Mouse (Mus musculus) liver, embryonic 15.5 days (tissue): ENCODE results near the gene Gpc5. TPM values are rescaled to one million over a fixed set of nuclear protein-coding genes. Genes with fewer than 3 reads are reported as not detected.

ENCODE experiments used
- ATAC-seq: fragments of 200-750 bp; cut with Nextera tagmentation; 2 replicates; pipeline ENCODE4 v1.8.0; 2017; ENCODE audit warnings: moderate number of reproducible peaks, mild to moderate bottlenecking, moderate library complexity; ENCODE audit not compliant: insufficient read depth
- H3K27ac ChIP-seq: fragments of 300-500 bp; sonication (generic); replicated peaks from 2 replicates; pipeline ENCODE4 v1.5.1; 2015; ENCODE audit warnings: mild to moderate bottlenecking, inconsistent platforms
- H3K27me3 ChIP-seq: fragments of 300-500 bp; sonication (generic); 2 replicates; pipeline ENCODE4 v1.6.1; 2015; ENCODE audit warnings: mild to moderate bottlenecking, inconsistent platforms
- H3K36me3 ChIP-seq: fragments of 300-500 bp; sonication (generic); replicated peaks from 2 replicates; pipeline ENCODE4 v1.6.1; 2015; ENCODE audit warnings: moderate library complexity, mild to moderate bottlenecking, inconsistent platforms
- H3K4me1 ChIP-seq: fragments of 300-500 bp; sonication (generic); replicated peaks from 2 replicates; pipeline ENCODE4 v1.6.1; 2015; ENCODE audit warnings: inconsistent platforms
- H3K4me2 ChIP-seq: fragments of 300-500 bp; sonication (generic); 2 replicates; pipeline ENCODE4 v1.6.1; 2015; ENCODE audit warnings: moderate library complexity, mild to moderate bottlenecking, inconsistent platforms
- H3K4me3 ChIP-seq: fragments of 300-500 bp; sonication (generic); replicated peaks from 2 replicates; pipeline ENCODE4 v1.5.1; 2015; ENCODE audit warnings: mild to moderate bottlenecking, inconsistent platforms
- H3K9ac ChIP-seq: fragments of 300-500 bp; sonication (generic); 2 replicates; pipeline ENCODE4 v1.6.1; 2015; ENCODE audit warnings: moderate library complexity, mild to moderate bottlenecking, inconsistent platforms
- H3K9me3 ChIP-seq: fragments of 300-500 bp; sonication (generic); replicated peaks from 2 replicates; pipeline ENCODE4 v1.6.1; 2016; ENCODE audit warnings: inconsistent platforms
- WGBS: fragments of 180-500 bp; shearing (Covaris S2); methylation state at CpG from one replicate; pipeline ENCODE4 v1.1.7; 2015; ENCODE audit warnings: mixed read lengths; ENCODE audit not compliant: insufficient replicate concordance; 5-methylcytosine and 5-hydroxymethylcytosine counted together
- polyA plus RNA-seq: library from polyadenylated mRNA; unstranded; fragments of >200 nt; fragmentation: Nextera tagmentation; extraction: Ambion mirVana; gene quantifications from 2 replicates; pipeline ENCODE4 v1.2.1, GENCODE M21; 2015

Gene Gpc5
- polyA plus RNA-seq, 1 experiment from 2014 or later, result not detected

GRCm38 (mm10) chr14:115253155-115253554 is 161.1 kb downstream of the Gpc5 start:
- H3K36me3 ChIP-seq, result no peaks in the 10 kb centered on the region
- H3K4me3 ChIP-seq, result no peak overlapping the region
- ATAC-seq, result no peak
- no peak overlapping the region for H3K4me2 ChIP-seq
- no peak overlapping the region for H3K9ac ChIP-seq
- no peak overlapping the region for H3K27ac ChIP-seq
- 36% methylated on average over 3 of the region's 3 CpGs for WGBS
- no peaks in the 10 kb centered on the region for H3K4me1 ChIP-seq
- H3K27me3 ChIP-seq, result no peaks in the 10 kb centered on the region
- no peaks in the 10 kb centered on the region for H3K9me3 ChIP-seq

GRCm38 (mm10) chr14:115253685-115254084 is 161.7 kb downstream of the Gpc5 start:
- WGBS, result 49% methylated on average over 2 of the region's 2 CpGs
- Histone ChIP-seq H3K27ac (no peak overlapping the region), H3K4me1 (no peaks in the 10 kb centered on the region), H3K36me3 (no peaks in the 10 kb centered on the region), H3K4me3 (no peak overlapping the region), H3K27me3 (no peaks in the 10 kb centered on the region), H3K4me2 (no peak overlapping the region), H3K9ac (no peak overlapping the region), H3K9me3 (no peaks in the 10 kb centered on the region)
- no peak for ATAC-seq

GRCm38 (mm10) chr14:115269703-115270402 is 177.8 kb downstream of the Gpc5 start:
- no peaks in the 10 kb centered on the region for H3K9me3 ChIP-seq
- H3K4me1 ChIP-seq, result no peaks in the 10 kb centered on the region
- H3K27me3 ChIP-seq, result no peaks in the 10 kb centered on the region
- H3K36me3 ChIP-seq, result no peaks in the 10 kb centered on the region
- ATAC-seq, result no peak
- no peak overlapping the region for H3K4me2 ChIP-seq
- 69% methylated on average over 6 of the region's 6 CpGs for WGBS
- no peak overlapping the region for H3K4me3 ChIP-seq
- H3K9ac ChIP-seq, result no peak overlapping the region
- no peak overlapping the region for H3K27ac ChIP-seq

GRCm38 (mm10) chr14:115270445-115270844 is 178.4 kb downstream of the Gpc5 start:
- Histone ChIP-seq H3K4me3 (no peak overlapping the region), H3K4me2 (no peak overlapping the region), H3K27ac (no peak overlapping the region), H3K36me3 (no peaks in the 10 kb centered on the region), H3K9me3 (no peaks in the 10 kb centered on the region), H3K27me3 (no peaks in the 10 kb centered on the region), H3K4me1 (no peaks in the 10 kb centered on the region), H3K9ac (no peak overlapping the region)
- ATAC-seq, result no peak
- 70% methylated on average over 6 of the region's 6 CpGs for WGBS

GRCm38 (mm10) chr14:115282782-115283181 is 190.8 kb downstream of the Gpc5 start:
- no peak for ATAC-seq
- Histone ChIP-seq H3K4me3 (no peak overlapping the region), H3K4me2 (no peak overlapping the region), H3K9me3 (no peaks in the 10 kb centered on the region), H3K36me3 (no peaks in the 10 kb centered on the region), H3K4me1 (no peaks in the 10 kb centered on the region), H3K27ac (no peak overlapping the region), H3K27me3 (no peaks in the 10 kb centered on the region), H3K9ac (no peak overlapping the region)

DNA sequence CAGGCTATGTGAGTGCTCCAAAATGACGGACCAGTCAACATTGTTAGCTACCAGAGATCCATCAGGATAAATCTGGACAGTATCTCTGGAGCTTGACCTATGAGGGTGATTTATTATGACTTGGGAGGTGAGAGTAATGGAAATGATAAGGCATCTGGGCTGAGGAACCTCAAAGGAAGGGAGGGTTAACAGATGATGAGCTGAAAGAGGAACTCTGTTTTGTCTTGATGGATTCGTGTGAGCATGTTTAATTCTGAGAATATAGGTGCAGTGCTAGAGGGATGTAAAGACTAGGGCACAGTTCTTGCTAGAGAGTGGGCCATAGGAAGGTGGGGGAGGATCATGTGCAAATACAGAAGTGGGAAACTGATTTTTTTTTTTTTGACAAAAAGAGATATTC is 232.2 kb downstream of the Gpc5 start:
- no peak overlapping the region for H3K4me3 ChIP-seq
- no peaks in the 10 kb centered on the region for H3K27me3 ChIP-seq
- no peaks in the 10 kb centered on the region for H3K9me3 ChIP-seq
- no peaks in the 10 kb centered on the region for H3K4me1 ChIP-seq
- H3K27ac ChIP-seq, result no peak overlapping the region
- H3K36me3 ChIP-seq, result no peaks in the 10 kb centered on the region
- H3K9ac ChIP-seq, result no peak overlapping the region
- 32% methylated on average over 2 of the region's 2 CpGs for WGBS
- H3K4me2 ChIP-seq, result no peak overlapping the region
- ATAC-seq, result no peak

- Histone ChIP-seq H3K27ac (no peak overlapping the region), H3K9me3 (no peaks in the 10 kb centered on the region), H3K36me3 (no peaks in the 10 kb centered on the region), H3K9ac (no peak overlapping the region), H3K27me3 (no peaks in the 10 kb centered on the region), H3K4me3 (no peak overlapping the region), H3K4me1 (no peaks in the 10 kb centered on the region), H3K4me2 (no peak overlapping the region)
- WGBS, result 59% methylated on average over 5 of the region's 5 CpGs
- no peak for ATAC-seq
These were observed 234.4 kb downstream of the Gpc5 start for GRCm38 (mm10) chr14:115326426-115326825.

- Histone ChIP-seq H3K9me3 (no peaks in the 10 kb centered on the region), H3K4me1 (no peaks in the 10 kb centered on the region), H3K9ac (no peak overlapping the region), H3K36me3 (no peaks in the 10 kb centered on the region), H3K4me3 (no peak overlapping the region), H3K4me2 (no peak overlapping the region), H3K27me3 (no peaks in the 10 kb centered on the region), H3K27ac (no peak overlapping the region)
- WGBS, result 66% methylated on average over 3 of the region's 3 CpGs
- no peak for ATAC-seq
These were observed 247.1 kb downstream of the Gpc5 start for GRCm38 (mm10) chr14:115339084-115339483.

GRCm38 (mm10) chr14:115342597-115342996 is 250.6 kb downstream of the Gpc5 start:
- Histone ChIP-seq H3K4me1 (no peaks in the 10 kb centered on the region), H3K27me3 (no peaks in the 10 kb centered on the region), H3K36me3 (no peaks in the 10 kb centered on the region), H3K4me3 (no peak overlapping the region), H3K4me2 (no peak overlapping the region), H3K9me3 (no peaks in the 10 kb centered on the region), H3K27ac (no peak overlapping the region), H3K9ac (no peak overlapping the region)
- ATAC-seq, result no peak
- WGBS, result 65% methylated on average over 2 of the region's 2 CpGs

GRCm38 (mm10) chr14:115349448-115349847 is 257.4 kb downstream of the Gpc5 start:
- Histone ChIP-seq H3K36me3 (no peaks in the 10 kb centered on the region), H3K4me2 (no peak overlapping the region), H3K4me3 (no peak overlapping the region), H3K27me3 (no peaks in the 10 kb centered on the region), H3K4me1 (no peaks in the 10 kb centered on the region), H3K9me3 (no peaks in the 10 kb centered on the region), H3K27ac (no peak overlapping the region), H3K9ac (no peak overlapping the region)
- WGBS, result 60% methylated on average over 3 of the region's 3 CpGs
- ATAC-seq, result no peak

GRCm38 (mm10) chr14:115365320-115365935 is 273.4 kb downstream of the Gpc5 start:
- Histone ChIP-seq H3K27me3 (no peaks in the 10 kb centered on the region), H3K4me2 (no peak overlapping the region), H3K4me1 (no peaks in the 10 kb centered on the region), H3K36me3 (no peaks in the 10 kb centered on the region), H3K27ac (no peak overlapping the region), H3K9ac (no peak overlapping the region), H3K9me3 (no peaks in the 10 kb centered on the region), H3K4me3 (no peak overlapping the region)
- WGBS, result 46% methylated on average over 3 of the region's 3 CpGs
- no peak for ATAC-seq
